Mouse (Mus musculus) bone marrow macrophage, adult 2 months (primary cell): ENCODE measurements around the gene Fgf12.

Experiments
- CTCF ChIP-seq: IDR thresholded peaks from 2 replicates; pipeline ENCODE4 v1.5.1; 2012; ENCODE audit warnings: low read depth, mild to moderate bottlenecking, low read length, moderate library complexity
- POLR2A ChIP-seq: IDR thresholded peaks from 2 replicates; pipeline ENCODE4 v1.6.1; 2012; ENCODE audit warnings: mild to moderate bottlenecking, low read depth, low read length, borderline replicate concordance

GRCm38 (mm10) chr16:28614412-28614811, 138.5 kb downstream of the Fgf12 start:
- TF ChIP-seq CTCF (no peak), POLR2A (no peak)
